Mouse (Mus musculus) lung, postnatal 25 days (tissue): ENCODE measurements around the gene Zscan2.
A peak's percentile ranks its signal among the peaks of the same experiment; 100 is the strongest.

Experiments
- DNase-seq: peaks from one replicate; pipeline ENCODE4 v3.0.0; 2022; ENCODE audit warnings: low spot score

The Zscan2 gene

GRCm38 (mm10) chr7:80860729-80861274 is at the start of gene Zscan2:
TSS of gene Zscan2 (plus strand) at chr7:80860920.
- peak; percentile 95 for DNase-seq

- DNase-seq, result no peak
These were observed 47.3 kb upstream of the Zscan2 start for GRCm38 (mm10) chr7:80813397-80813796.

GRCm38 (mm10) chr7:80816641-80817040 is 44.1 kb upstream of the Zscan2 start:
- no peak for DNase-seq

GRCm38 (mm10) chr7:80820838-80821237 is 39.9 kb upstream of the Zscan2 start:
- no peak for DNase-seq

- DNase-seq, result no peak
These were observed 37.5 kb upstream of the Zscan2 start for GRCm38 (mm10) chr7:80823267-80823666.

GRCm38 (mm10) chr7:80823875-80824682 is 36.6 kb upstream of the Zscan2 start:
- DNase-seq, result peak; percentile 74

- DNase-seq, result no peak
These were observed 34.8 kb upstream of the Zscan2 start, which contains the start of gene Iqgap1 for GRCm38 (mm10) chr7:80825843-80826403. TSS of gene Iqgap1 (minus strand) at chr7:80825974.

GRCm38 (mm10) chr7:80828146-80828860 is 32.4 kb upstream of the Zscan2 start:
- peak; percentile 49 for DNase-seq

- DNase-seq, result peak; percentile 59
These were observed 30.4 kb upstream of the Zscan2 start for GRCm38 (mm10) chr7:80830193-80830803.

- peak; percentile 73 for DNase-seq
These were observed 28.5 kb upstream of the Zscan2 start for GRCm38 (mm10) chr7:80832191-80832590.

- peak; percentile 82 for DNase-seq
These were observed 27.6 kb upstream of the Zscan2 start for GRCm38 (mm10) chr7:80832996-80833650.

GRCm38 (mm10) chr7:80833651-80834532 is 26.8 kb upstream of the Zscan2 start:
- no peak for DNase-seq

- DNase-seq, result no peak
These were observed 24.6 kb upstream of the Zscan2 start for GRCm38 (mm10) chr7:80835984-80836652.

- no peak for DNase-seq
These were observed 23.0 kb upstream of the Zscan2 start for GRCm38 (mm10) chr7:80837736-80838135.

- DNase-seq, result no peak
These were observed 22.5 kb upstream of the Zscan2 start for GRCm38 (mm10) chr7:80838247-80838646.

- no peak for DNase-seq
These were observed 21.0 kb upstream of the Zscan2 start for GRCm38 (mm10) chr7:80839755-80840154.

GRCm38 (mm10) chr7:80840241-80840640 is 20.5 kb upstream of the Zscan2 start:
- DNase-seq, result no peak

- no peak for DNase-seq
These were observed 19.8 kb upstream of the Zscan2 start for GRCm38 (mm10) chr7:80840937-80841336.

GRCm38 (mm10) chr7:80842132-80842531 is 18.6 kb upstream of the Zscan2 start:
- DNase-seq, result no peak

- DNase-seq, result no peak
These were observed 17.5 kb upstream of the Zscan2 start for GRCm38 (mm10) chr7:80843176-80843575.
